Mouse (Mus musculus) erythroblast, embryonic 14.5 days (primary cell): ENCODE results near the gene Rab4a. TPM values are rescaled to one million over a fixed set of nuclear protein-coding genes. Genes with fewer than 3 reads are reported as not detected.

Source experiments
- H3K27me3 ChIP-seq: 2 replicates; pipeline ENCODE4 v1.6.1; 2012; ENCODE audit warnings: inconsistent platforms; ENCODE audit not compliant: control insufficient read depth
- H3K36me3 ChIP-seq: 2 replicates; pipeline ENCODE4 v1.6.1; 2012; ENCODE audit warnings: mild to moderate bottlenecking, inconsistent platforms; ENCODE audit not compliant: control insufficient read depth
- H3K4me1 ChIP-seq: 2 replicates; pipeline ENCODE4 v1.6.1; 2012; ENCODE audit warnings: inconsistent platforms; ENCODE audit not compliant: control insufficient read depth
- H3K4me3 ChIP-seq: replicated peaks from 2 replicates; pipeline ENCODE3; 2012; ENCODE audit warnings: moderate library complexity, mild to moderate bottlenecking, inconsistent platforms
- H3K9me3 ChIP-seq: 2 replicates; pipeline ENCODE4 v1.6.1; 2012; ENCODE audit warnings: low read length, inconsistent platforms, mixed read lengths; ENCODE audit not compliant: control insufficient read depth
- GATA1 ChIP-seq: IDR thresholded peaks from 2 replicates; pipeline ENCODE4 v1.6.1; 2012; ENCODE audit warnings: low read length, inconsistent platforms, mixed read lengths
- TAL1 ChIP-seq: IDR thresholded peaks from 3 replicates; pipeline ENCODE4 v1.6.1; 2012; ENCODE audit warnings: low read length, inconsistent platforms, mixed read lengths
- polyA plus RNA-seq: library from polyadenylated mRNA; stranded (reverse); fragments of >175 nt; gene quantifications from 2 replicates; pipeline ENCODE4 v1.2.3, GENCODE M21; 2012

The Rab4a gene
- polyA plus RNA-seq, 1 experiment = 0.17 TPM

GRCm38 (mm10) chr8:123786166-123786565 is 19.6 kb upstream of the Rab4a start:
- no peaks in the 10 kb centered on the region for H3K36me3 ChIP-seq

GRCm38 (mm10) chr8:123786644-123787043 is 19.1 kb upstream of the Rab4a start:
- Histone ChIP-seq H3K36me3 (no peaks in the 10 kb centered on the region), H3K27me3 (no peaks in the 10 kb centered on the region), H3K4me1 (peaks cover 13% of the 10 kb centered on the region), H3K9me3 (no peaks in the 10 kb centered on the region), H3K4me3 (no peak overlapping the region)
- TF ChIP-seq TAL1 (no peak), GATA1 (no peak)

More at GRCm38 (mm10) chr8:123786166-123786565, 19.6 kb upstream of the Rab4a start:
- TF ChIP-seq TAL1 = no peak
- no peak for TF ChIP-seq GATA1
- Histone ChIP-seq H3K9me3 (no peaks in the 10 kb centered on the region), H3K4me1 (peaks cover 13% of the 10 kb centered on the region), H3K4me3 (no peak overlapping the region), H3K27me3 (peaks cover 2% of the 10 kb centered on the region; the same call in 1 of the 2 replicates)

- Histone ChIP-seq H3K27me3 (no peaks in the 10 kb centered on the region), H3K9me3 (no peaks in the 10 kb centered on the region), H3K4me3 (peak overlapping the region; percentile 39)
These were observed 18.4 kb upstream of the Rab4a start for GRCm38 (mm10) chr8:123787254-123787897.

GRCm38 (mm10) chr8:123788416-123789170 is 17.2 kb upstream of the Rab4a start:
- TF ChIP-seq GATA1 = no peak
- no peak for TF ChIP-seq TAL1
- Histone ChIP-seq H3K4me1 (peaks cover 11% of the 10 kb centered on the region), H3K4me3 (no peak overlapping the region), H3K9me3 (no peaks in the 10 kb centered on the region), H3K36me3 (no peaks in the 10 kb centered on the region), H3K27me3 (no peaks in the 10 kb centered on the region)

More at GRCm38 (mm10) chr8:123787254-123787897, 18.4 kb upstream of the Rab4a start:
- H3K36me3 ChIP-seq = no peaks in the 10 kb centered on the region
- H3K4me1 ChIP-seq = peaks cover 13% of the 10 kb centered on the region
- TF ChIP-seq TAL1 (no peak), GATA1 (no peak)

GRCm38 (mm10) chr8:123789461-123789860 is 16.3 kb upstream of the Rab4a start:
- TF ChIP-seq TAL1 (no peak), GATA1 (no peak)
- peaks cover 10% of the 10 kb centered on the region for H3K4me1 ChIP-seq
- H3K36me3 ChIP-seq = no peaks in the 10 kb centered on the region
- no peaks in the 10 kb centered on the region for H3K9me3 ChIP-seq
- H3K27me3 ChIP-seq = no peaks in the 10 kb centered on the region
- no peak overlapping the region for H3K4me3 ChIP-seq

- no peaks in the 10 kb centered on the region for H3K27me3 ChIP-seq
- H3K9me3 ChIP-seq = no peaks in the 10 kb centered on the region
- TF ChIP-seq GATA1 = no peak
- no peak for TF ChIP-seq TAL1
- no peaks in the 10 kb centered on the region for H3K36me3 ChIP-seq
- peaks cover 10% of the 10 kb centered on the region for H3K4me1 ChIP-seq
- H3K4me3 ChIP-seq = no peak overlapping the region
These were observed 15.8 kb upstream of the Rab4a start for GRCm38 (mm10) chr8:123789970-123790369.

- Histone ChIP-seq H3K9me3 (no peaks in the 10 kb centered on the region), H3K36me3 (no peaks in the 10 kb centered on the region), H3K27me3 (no peaks in the 10 kb centered on the region), H3K4me3 (no peak overlapping the region), H3K4me1 (peaks cover 13% of the 10 kb centered on the region)
- TF ChIP-seq GATA1 = no peak
- TF ChIP-seq TAL1 = no peak
These were observed 14.5 kb upstream of the Rab4a start for GRCm38 (mm10) chr8:123791101-123791844.

GRCm38 (mm10) chr8:123791845-123792225 is 13.9 kb upstream of the Rab4a start:
- no peak for TF ChIP-seq TAL1
- no peak for TF ChIP-seq GATA1

GRCm38 (mm10) chr8:123793900-123794299 is 11.9 kb upstream of the Rab4a start:
- Histone ChIP-seq H3K4me3 (no peak overlapping the region), H3K9me3 (no peaks in the 10 kb centered on the region), H3K4me1 (peaks cover 29% of the 10 kb centered on the region), H3K27me3 (no peaks in the 10 kb centered on the region), H3K36me3 (no peaks in the 10 kb centered on the region)
- no peak for TF ChIP-seq TAL1
- TF ChIP-seq GATA1 = no peak

More at GRCm38 (mm10) chr8:123791845-123792225, 13.9 kb upstream of the Rab4a start:
- Histone ChIP-seq H3K4me3 (no peak overlapping the region), H3K9me3 (no peaks in the 10 kb centered on the region), H3K36me3 (no peaks in the 10 kb centered on the region), H3K27me3 (no peaks in the 10 kb centered on the region), H3K4me1 (peaks cover 18% of the 10 kb centered on the region)
